In genomic region chr5:3633951-3634350, GRCm38 (mm10) we compare ENCODE assay signal across 1 mouse cellular context.
A peak's percentile ranks its signal among the peaks of the same experiment; 100 is the strongest.
TF ChIP-seq lines count a peak whose summit lies in the region.

No protein-coding gene starts in this region.

TF ChIP-seq in CH12.LX, 34 proteins besides CTCF, POLR2A, EP300 and RAD21:
- TF ChIP-seq JUND (conservative IDR thresholded peaks at IDR 0.05; ENCODE audit: low read depth, low read length) (no peak), SMC3 (IDR thresholded peaks at IDR 0.05; ENCODE audit: low read depth, low read length) (peak; percentile 54)
TF ChIP-seq in CH12.LX: peak in this region for 1.
